Mouse (Mus musculus): ENCODE results near the gene Rgl2. TPM values are rescaled to one million over a fixed set of nuclear protein-coding genes. Genes with fewer than 3 reads are reported as not detected.
A peak's percentile ranks its signal among the peaks of the same experiment; 100 is the strongest.

Gene Rgl2
- polyA plus RNA-seq, 1 experiment from 2014 or later: 9.0 TPM

- peaks cover 29% of the 10 kb centered on the region for H3K36me3 ChIP-seq (ENCODE audit: control insufficient read depth, insufficient read depth)
- H3K4me1 ChIP-seq (ENCODE audit: control insufficient read depth, low read depth, low read length): peaks cover 36% of the 10 kb centered on the region
- peaks cover under 1% of the 10 kb centered on the region; the same call in 1 of the 2 replicates for H3K9me3 ChIP-seq (replicated peaks; ENCODE audit: control insufficient read depth, low read length)
- H3K27ac ChIP-seq (ENCODE audit: low read length): no peak overlapping the region
- WGBS (ENCODE audit: insufficient replicate concordance): 87% methylated on average over 28 of the region's 28 CpGs
- no peak for ATAC-seq (ENCODE audit: low read depth)
- no peak overlapping the region for H3K9ac ChIP-seq (ENCODE audit: low read depth, low read length)
- H3K27me3 ChIP-seq (ENCODE audit: control insufficient read depth, insufficient read depth, low read depth, low read length): no peaks in the 10 kb centered on the region
- no peak overlapping the region for H3K4me2 ChIP-seq (ENCODE audit: low read depth, low read length)
- H3K4me3 ChIP-seq (ENCODE audit: low read depth, low read length): no peak overlapping the region
Observed at GRCm38 (mm10) chr17:33911813-33912414, 17.4 kb upstream of the Rgl2 start.

DNA sequence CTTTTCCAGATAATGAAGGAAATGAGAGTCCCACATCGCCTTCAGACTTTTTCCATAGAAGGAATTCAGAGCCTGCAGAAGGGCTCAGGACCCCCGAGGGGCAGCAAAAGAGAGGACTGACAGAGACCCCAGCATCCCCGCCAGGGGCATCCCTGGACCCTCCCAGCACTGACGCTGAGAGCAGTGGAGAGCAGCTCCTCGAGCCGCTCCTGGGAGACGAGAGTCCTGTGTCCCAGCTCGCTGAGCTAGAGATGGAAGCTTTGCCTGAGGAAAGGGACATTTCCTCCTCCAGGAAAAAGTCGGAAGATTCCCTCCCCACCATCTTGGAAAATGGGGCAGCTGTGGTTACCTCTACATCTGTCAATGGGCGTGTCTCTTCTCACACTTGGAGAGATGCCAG, 16.1 kb upstream of the Rgl2 start:
- H3K36me3 ChIP-seq (ENCODE audit: control insufficient read depth, insufficient read depth): peaks cover 41% of the 10 kb centered on the region
- 83% methylated on average over 10 of the region's 10 CpGs for WGBS (ENCODE audit: insufficient replicate concordance)
- no peak overlapping the region for H3K27ac ChIP-seq (ENCODE audit: low read length)
- H3K9me3 ChIP-seq (replicated peaks; ENCODE audit: control insufficient read depth, low read length): peaks cover 14% of the 10 kb centered on the region
- no peak overlapping the region for H3K4me2 ChIP-seq (ENCODE audit: low read depth, low read length)
- peaks cover 32% of the 10 kb centered on the region for H3K4me1 ChIP-seq (ENCODE audit: control insufficient read depth, low read depth, low read length)
- ATAC-seq (ENCODE audit: low read depth): no peak
- H3K9ac ChIP-seq (ENCODE audit: low read depth, low read length): no peak overlapping the region
- no peak overlapping the region for H3K4me3 ChIP-seq (ENCODE audit: low read depth, low read length)
- no peaks in the 10 kb centered on the region for H3K27me3 ChIP-seq (ENCODE audit: control insufficient read depth, insufficient read depth, low read depth, low read length)

DNA sequence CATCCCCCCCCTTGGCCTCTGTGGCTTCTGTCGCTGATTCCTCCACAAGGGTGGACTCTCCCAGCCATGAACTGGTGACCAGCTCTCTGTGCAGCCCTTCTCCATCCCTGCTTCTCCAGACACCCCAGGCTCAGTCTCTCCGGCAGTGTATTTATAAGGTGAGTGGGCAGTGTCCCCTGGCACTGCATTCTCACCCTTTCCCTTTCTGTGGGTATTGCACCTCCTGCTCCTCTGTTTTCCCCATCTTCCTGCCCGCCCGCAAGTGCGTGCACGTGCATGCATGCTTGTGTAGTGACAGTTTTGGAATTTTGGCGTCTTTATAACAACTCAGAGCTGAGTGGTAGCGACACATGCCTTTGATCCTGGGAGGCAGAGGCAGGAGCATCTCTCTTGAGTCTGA, 15.4 kb upstream of the Rgl2 start:
- H3K36me3 ChIP-seq (ENCODE audit: control insufficient read depth, insufficient read depth): peaks cover 44% of the 10 kb centered on the region
- peaks cover 17% of the 10 kb centered on the region for H3K9me3 ChIP-seq (replicated peaks; ENCODE audit: control insufficient read depth, low read length)
- peaks cover 37% of the 10 kb centered on the region for H3K4me1 ChIP-seq (ENCODE audit: control insufficient read depth, low read depth, low read length)
- no peaks in the 10 kb centered on the region for H3K27me3 ChIP-seq (ENCODE audit: control insufficient read depth, insufficient read depth, low read depth, low read length)
- no peak overlapping the region for H3K27ac ChIP-seq (ENCODE audit: low read length)
- 91% methylated on average over 8 of the region's 8 CpGs for WGBS (ENCODE audit: insufficient replicate concordance)
- H3K4me3 ChIP-seq (ENCODE audit: low read depth, low read length): no peak overlapping the region
- no peak overlapping the region for H3K4me2 ChIP-seq (ENCODE audit: low read depth, low read length)
- H3K9ac ChIP-seq (ENCODE audit: low read depth, low read length): no peak overlapping the region
- no peak for ATAC-seq (ENCODE audit: low read depth)

GRCm38 (mm10) chr17:33914969-33915391, 14.4 kb upstream of the Rgl2 start:
- peak overlapping the region; percentile 77 for H3K27ac ChIP-seq (ENCODE audit: low read length)
- ATAC-seq (ENCODE audit: low read depth): no peak
- WGBS (ENCODE audit: insufficient replicate concordance): 73% methylated on average over 13 of the region's 13 CpGs

GRCm38 (mm10) chr17:33915671-33916250, 13.6 kb upstream of the Rgl2 start, which contains the start of the genes Tapbp and Zbtb22:
Gene Tapbp (plus strand): TSS chr17:33915899.
Gene Zbtb22 (plus strand): TSS chr17:33915904.
- Histone ChIP-seq H3K4me3 (ENCODE audit: low read depth, low read length) (peak within 1 kb of the TSS; percentile 71), H3K27ac (ENCODE audit: low read length) (peak within 1 kb of the TSS; percentile 77), H3K27me3 (ENCODE audit: control insufficient read depth, insufficient read depth, low read depth, low read length) (no peaks in the 10 kb centered on the region), H3K4me1 (ENCODE audit: control insufficient read depth, low read depth, low read length) (peaks cover 31% of the 10 kb centered on the region), H3K9ac (ENCODE audit: low read depth, low read length) (peak within 1 kb of the TSS; percentile 68), H3K9me3 (replicated peaks; ENCODE audit: control insufficient read depth, low read length) (peaks cover 17% of the 10 kb centered on the region), H3K36me3 (ENCODE audit: control insufficient read depth, insufficient read depth) (peaks cover 44% of the 10 kb centered on the region), H3K4me2 (ENCODE audit: low read depth, low read length) (peak within 1 kb of the TSS; percentile 79)
- under 1% methylated on average over 32 of the region's 34 CpGs for WGBS (ENCODE audit: insufficient replicate concordance)
- ATAC-seq (ENCODE audit: low read depth): peak; percentile 86

More at GRCm38 (mm10) chr17:33914969-33915391, 14.4 kb upstream of the Rgl2 start:
- Histone ChIP-seq H3K36me3 (ENCODE audit: control insufficient read depth, insufficient read depth) (peaks cover 44% of the 10 kb centered on the region), H3K9me3 (replicated peaks; ENCODE audit: control insufficient read depth, low read length) (peaks cover 17% of the 10 kb centered on the region), H3K27me3 (ENCODE audit: control insufficient read depth, insufficient read depth, low read depth, low read length) (no peaks in the 10 kb centered on the region), H3K4me3 (ENCODE audit: low read depth, low read length) (peak overlapping the region; percentile 71), H3K9ac (ENCODE audit: low read depth, low read length) (peak overlapping the region; percentile 5; the same call in 1 of the 2 replicates), H3K4me2 (ENCODE audit: low read depth, low read length) (peak overlapping the region; percentile 79), H3K4me1 (ENCODE audit: control insufficient read depth, low read depth, low read length) (peaks cover 38% of the 10 kb centered on the region)

DNA sequence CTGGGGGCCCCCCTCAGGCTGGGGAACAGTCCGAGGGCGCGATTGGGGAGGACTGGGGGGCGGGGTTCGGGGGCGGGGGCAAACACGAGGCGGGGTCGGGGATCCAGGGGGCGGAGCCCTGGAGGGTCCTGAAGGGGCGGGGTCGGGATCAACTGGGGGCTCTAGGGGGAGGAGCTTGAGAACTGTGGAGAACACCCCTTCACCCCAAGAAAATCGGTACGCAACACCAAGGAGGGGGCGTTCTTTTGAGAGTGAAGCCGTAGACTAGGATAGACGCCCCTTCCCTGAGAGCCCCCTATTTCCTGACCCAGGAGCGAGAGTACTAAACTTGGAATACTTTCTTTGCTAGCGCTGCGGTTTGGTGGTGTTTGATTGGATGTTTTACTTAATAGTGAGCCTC, 13.0 kb upstream of the Rgl2 start:
- Histone ChIP-seq H3K4me3 (ENCODE audit: low read depth, low read length) (peak overlapping the region; percentile 71), H3K9ac (ENCODE audit: low read depth, low read length) (peak overlapping the region; percentile 68), H3K9me3 (replicated peaks; ENCODE audit: control insufficient read depth, low read length) (peaks cover 17% of the 10 kb centered on the region), H3K27me3 (ENCODE audit: control insufficient read depth, insufficient read depth, low read depth, low read length) (no peaks in the 10 kb centered on the region), H3K27ac (ENCODE audit: low read length) (peak overlapping the region; percentile 77), H3K36me3 (ENCODE audit: control insufficient read depth, insufficient read depth) (peaks cover 41% of the 10 kb centered on the region), H3K4me1 (ENCODE audit: control insufficient read depth, low read depth, low read length) (peaks cover 36% of the 10 kb centered on the region), H3K4me2 (ENCODE audit: low read depth, low read length) (peak overlapping the region; percentile 79)
- WGBS (ENCODE audit: insufficient replicate concordance): 2% methylated on average over 13 of the region's 20 CpGs
- no peak for ATAC-seq (ENCODE audit: low read depth)

DNA sequence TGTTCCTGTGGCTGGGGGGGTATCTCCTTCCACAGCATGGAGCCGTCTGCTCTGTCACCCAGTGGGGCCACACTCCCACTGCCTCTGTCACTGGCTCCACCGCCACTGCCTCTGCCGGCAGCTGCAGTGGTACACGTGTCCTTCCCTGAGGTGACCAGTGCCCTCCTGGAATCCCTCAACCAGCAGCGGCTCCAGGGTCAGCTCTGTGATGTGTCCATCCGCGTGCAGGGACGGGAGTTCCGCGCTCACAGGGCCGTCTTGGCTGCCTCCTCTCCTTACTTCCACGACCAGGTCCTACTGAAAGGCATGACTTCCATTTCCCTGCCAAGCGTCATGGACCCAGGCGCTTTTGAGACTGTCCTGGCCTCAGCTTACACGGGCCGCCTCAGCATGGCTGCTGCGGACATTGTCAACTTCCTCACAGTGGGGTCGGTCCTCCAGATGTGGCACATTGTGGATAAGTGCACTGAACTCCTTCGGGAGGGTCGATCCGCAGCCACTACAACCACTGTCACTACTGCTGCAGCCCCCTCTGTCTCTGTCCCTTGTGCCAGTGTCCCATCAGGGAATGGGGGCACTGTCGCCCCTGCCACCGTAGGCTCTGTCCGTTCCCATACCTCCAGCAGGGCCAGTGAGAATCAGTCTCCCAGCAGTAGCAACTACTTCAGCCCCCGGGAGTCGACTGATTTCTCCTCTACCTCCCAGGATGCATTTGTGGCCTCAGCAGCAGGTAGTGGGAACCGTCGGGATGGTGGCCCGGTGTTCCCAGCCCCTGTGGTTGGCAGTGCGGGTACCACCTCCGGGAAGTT, 12.3 kb upstream of the Rgl2 start:
- H3K9ac ChIP-seq (ENCODE audit: low read depth, low read length): no peak overlapping the region; the same call in 1 of the 2 replicates
- 82% methylated on average over 31 of the region's 31 CpGs for WGBS (ENCODE audit: insufficient replicate concordance)
- H3K4me2 ChIP-seq (ENCODE audit: low read depth, low read length): peak overlapping the region; percentile 79
- no peaks in the 10 kb centered on the region for H3K27me3 ChIP-seq (ENCODE audit: control insufficient read depth, insufficient read depth, low read depth, low read length)
- H3K4me3 ChIP-seq (ENCODE audit: low read depth, low read length): peak overlapping the region; percentile 71
- H3K36me3 ChIP-seq (ENCODE audit: control insufficient read depth, insufficient read depth): peaks cover 33% of the 10 kb centered on the region
- H3K27ac ChIP-seq (ENCODE audit: low read length): no peak overlapping the region
- ATAC-seq (ENCODE audit: low read depth): no peak
- H3K4me1 ChIP-seq (ENCODE audit: control insufficient read depth, low read depth, low read length): peaks cover 36% of the 10 kb centered on the region
- H3K9me3 ChIP-seq (replicated peaks; ENCODE audit: control insufficient read depth, low read length): peaks cover 17% of the 10 kb centered on the region

GRCm38 (mm10) chr17:33917656-33918292, 11.6 kb upstream of the Rgl2 start:
- Histone ChIP-seq H3K27me3 (ENCODE audit: control insufficient read depth, insufficient read depth, low read depth, low read length) (no peaks in the 10 kb centered on the region), H3K36me3 (ENCODE audit: control insufficient read depth, insufficient read depth) (peaks cover 28% of the 10 kb centered on the region), H3K27ac (ENCODE audit: low read length) (peak overlapping the region; percentile 93; the same call in 1 of the 2 replicates), H3K4me1 (ENCODE audit: control insufficient read depth, low read depth, low read length) (peaks cover 36% of the 10 kb centered on the region), H3K4me2 (ENCODE audit: low read depth, low read length) (no peak overlapping the region), H3K4me3 (ENCODE audit: low read depth, low read length) (no peak overlapping the region), H3K9me3 (replicated peaks; ENCODE audit: control insufficient read depth, low read length) (peaks cover 17% of the 10 kb centered on the region), H3K9ac (ENCODE audit: low read depth, low read length) (no peak overlapping the region)
- ATAC-seq (ENCODE audit: low read depth): no peak
- WGBS (ENCODE audit: insufficient replicate concordance): 84% methylated on average over 18 of the region's 18 CpGs

All from liver, embryonic 16.5 days (tissue).